Mouse (Mus musculus): ENCODE results near the gene Slamf6. TPM values are rescaled to one million over a fixed set of nuclear protein-coding genes. Genes with fewer than 3 reads are reported as not detected.
"Not testable (repeated sequence)": the region's sequence is repeated elsewhere in the genome, so short reads cannot be mapped to it uniquely, and the experiment has no call there.

Gene Slamf6
- polyA plus RNA-seq (2015; fragmentation: Nextera tagmentation; extraction: Ambion mirVana), result 0.39 TPM in 1 of 2 replicates, not detected in the other

- no peaks in the 10 kb centered on the region for H3K27me3 ChIP-seq
- no peak within 1 kb of the TSS for H3K9ac ChIP-seq
- no peak within 1 kb of the TSS for H3K4me3 ChIP-seq
- WGBS, result 88% methylated on average over 14 of the region's 14 CpGs
- H3K4me2 ChIP-seq, result no peak within 1 kb of the TSS
- H3K9me3 ChIP-seq (replicated peaks), result no peaks in the 10 kb centered on the region
- no peak within 1 kb of the TSS for H3K27ac ChIP-seq
- ATAC-seq, result no peak
- no peaks in the 10 kb centered on the region for H3K36me3 ChIP-seq (ENCODE audit: poor library complexity, severe bottlenecking)
- no peaks in the 10 kb centered on the region for H3K4me1 ChIP-seq
These were observed at the start of gene Slamf6 for GRCm38 (mm10) chr1:171917305-171918039. Gene Slamf6, plus strand, starts transcription at chr1:171917515.

- Histone ChIP-seq H3K4me3 (no peak overlapping the region), H3K4me1 (no peaks in the 10 kb centered on the region), H3K9ac (no peak overlapping the region), H3K36me3 (ENCODE audit: poor library complexity, severe bottlenecking) (no peaks in the 10 kb centered on the region), H3K27ac (no peak overlapping the region), H3K27me3 (no peaks in the 10 kb centered on the region), H3K9me3 (replicated peaks) (no peaks in the 10 kb centered on the region), H3K4me2 (no peak overlapping the region)
- WGBS, result 81% methylated on average over 1 of the region's 1 CpGs
- ATAC-seq, result no peak
These were observed 30.3 kb upstream of the Slamf6 start for GRCm38 (mm10) chr1:171886989-171887388.

- 80% methylated on average over 5 of the region's 5 CpGs for WGBS
- H3K4me2 ChIP-seq, result not testable (repeated sequence)
These were observed 22.0 kb upstream of the Slamf6 start, which contains the start of gene Gm10521 for GRCm38 (mm10) chr1:171895364-171895763. Gene Gm10521, plus strand, starts transcription at chr1:171895664.

GRCm38 (mm10) chr1:171904011-171904410 lies 13.3 kb upstream of the Slamf6 start:
- no peaks in the 10 kb centered on the region for H3K4me1 ChIP-seq
- no peak overlapping the region for H3K27ac ChIP-seq
- ATAC-seq, result no peak
- H3K36me3 ChIP-seq (ENCODE audit: poor library complexity, severe bottlenecking), result no peaks in the 10 kb centered on the region
- H3K9ac ChIP-seq, result no peak overlapping the region
- H3K4me3 ChIP-seq, result no peak overlapping the region
- WGBS, result 78% methylated on average over 1 of the region's 1 CpGs
- H3K27me3 ChIP-seq, result no peaks in the 10 kb centered on the region
- H3K9me3 ChIP-seq (replicated peaks), result no peaks in the 10 kb centered on the region
- no peak overlapping the region for H3K4me2 ChIP-seq

More at GRCm38 (mm10) chr1:171895364-171895763, 22.0 kb upstream of the Slamf6 start, which contains the start of gene Gm10521:
- H3K9ac ChIP-seq; H3K27me3 ChIP-seq; H3K4me3 ChIP-seq; H3K4me1 ChIP-seq; H3K9me3 ChIP-seq (replicated peaks); H3K27ac ChIP-seq; H3K36me3 ChIP-seq (ENCODE audit: poor library complexity, severe bottlenecking); ATAC-seq: not testable (repeated sequence)

GRCm38 (mm10) chr1:171915638-171916458 lies 1.5 kb upstream of the Slamf6 start:
- Histone ChIP-seq H3K4me1 (no peaks in the 10 kb centered on the region), H3K9me3 (replicated peaks) (no peaks in the 10 kb centered on the region), H3K27ac (no peak overlapping the region), H3K9ac (no peak overlapping the region), H3K4me2 (no peak overlapping the region), H3K36me3 (ENCODE audit: poor library complexity, severe bottlenecking) (no peaks in the 10 kb centered on the region), H3K27me3 (no peaks in the 10 kb centered on the region), H3K4me3 (no peak overlapping the region)
- 79% methylated on average over 13 of the region's 13 CpGs for WGBS
- ATAC-seq, result no peak

GRCm38 (mm10) chr1:171918136-171918920 lies 1.0 kb downstream of the Slamf6 start:
- no peaks in the 10 kb centered on the region for H3K36me3 ChIP-seq (ENCODE audit: poor library complexity, severe bottlenecking)
- no peak overlapping the region for H3K27ac ChIP-seq
- H3K4me2 ChIP-seq, result no peak overlapping the region
- no peak overlapping the region for H3K4me3 ChIP-seq
- no peak overlapping the region for H3K9ac ChIP-seq
- ATAC-seq, result no peak
- H3K27me3 ChIP-seq, result no peaks in the 10 kb centered on the region
- no peaks in the 10 kb centered on the region for H3K9me3 ChIP-seq (replicated peaks)
- H3K4me1 ChIP-seq, result no peaks in the 10 kb centered on the region
- 90% methylated on average over 12 of the region's 12 CpGs for WGBS

- H3K4me2 ChIP-seq, result no peak overlapping the region
- no peak overlapping the region for H3K9ac ChIP-seq
- H3K27me3 ChIP-seq, result no peaks in the 10 kb centered on the region
- no peaks in the 10 kb centered on the region for H3K4me1 ChIP-seq
- H3K36me3 ChIP-seq (ENCODE audit: poor library complexity, severe bottlenecking), result no peaks in the 10 kb centered on the region
- H3K27ac ChIP-seq, result no peak overlapping the region
- no peak for ATAC-seq
- H3K4me3 ChIP-seq, result no peak overlapping the region
- 85% methylated on average over 5 of the region's 5 CpGs for WGBS
- no peaks in the 10 kb centered on the region for H3K9me3 ChIP-seq (replicated peaks)
These were observed 1.9 kb downstream of the Slamf6 start for GRCm38 (mm10) chr1:171919193-171919592.

GRCm38 (mm10) chr1:171919901-171920510 lies 2.7 kb downstream of the Slamf6 start:
- H3K4me1 ChIP-seq, result no peaks in the 10 kb centered on the region
- H3K9ac ChIP-seq, result no peak overlapping the region
- no peak overlapping the region for H3K27ac ChIP-seq
- no peaks in the 10 kb centered on the region for H3K9me3 ChIP-seq (replicated peaks)
- H3K4me2 ChIP-seq, result no peak overlapping the region
- no peak for ATAC-seq
- no peaks in the 10 kb centered on the region for H3K27me3 ChIP-seq
- no peaks in the 10 kb centered on the region for H3K36me3 ChIP-seq (ENCODE audit: poor library complexity, severe bottlenecking)
- 86% methylated on average over 6 of the region's 6 CpGs for whole genome bisulfite sequencing
- no peak overlapping the region for H3K4me3 ChIP-seq

GRCm38 (mm10) chr1:171920989-171921621 lies 3.8 kb downstream of the Slamf6 start:
- 93% methylated on average over 9 of the region's 9 CpGs for WGBS

GRCm38 (mm10) chr1:171921641-171922040 lies 4.3 kb downstream of the Slamf6 start:
- Histone ChIP-seq H3K4me1 (no peaks in the 10 kb centered on the region), H3K4me2 (no peak overlapping the region), H3K4me3 (no peak overlapping the region), H3K9me3 (replicated peaks) (no peaks in the 10 kb centered on the region), H3K36me3 (ENCODE audit: poor library complexity, severe bottlenecking) (no peaks in the 10 kb centered on the region), H3K27ac (no peak overlapping the region), H3K27me3 (no peaks in the 10 kb centered on the region), H3K9ac (no peak overlapping the region)
- WGBS, result 73% methylated on average over 2 of the region's 2 CpGs
- no peak for ATAC-seq

More at GRCm38 (mm10) chr1:171920989-171921621, 3.8 kb downstream of the Slamf6 start:
- Histone ChIP-seq H3K27ac (no peak overlapping the region), H3K4me1 (no peaks in the 10 kb centered on the region), H3K9ac (no peak overlapping the region), H3K4me2 (no peak overlapping the region), H3K4me3 (no peak overlapping the region), H3K9me3 (replicated peaks) (no peaks in the 10 kb centered on the region), H3K27me3 (no peaks in the 10 kb centered on the region), H3K36me3 (ENCODE audit: poor library complexity, severe bottlenecking) (no peaks in the 10 kb centered on the region)
- ATAC-seq, result no peak

GRCm38 (mm10) chr1:171922844-171923243 lies 5.5 kb downstream of the Slamf6 start:
- WGBS, result 93% methylated on average over 5 of the region's 5 CpGs

More at GRCm38 (mm10) chr1:171922844-171923243, 5.5 kb downstream of the Slamf6 start:
- Histone ChIP-seq H3K4me2 (no peak overlapping the region), H3K27ac (no peak overlapping the region), H3K9me3 (replicated peaks) (no peaks in the 10 kb centered on the region), H3K9ac (no peak overlapping the region), H3K4me1 (no peaks in the 10 kb centered on the region), H3K4me3 (no peak overlapping the region), H3K27me3 (no peaks in the 10 kb centered on the region), H3K36me3 (ENCODE audit: poor library complexity, severe bottlenecking) (no peaks in the 10 kb centered on the region)
- ATAC-seq, result no peak
